Mouse (Mus musculus) liver, embryonic 14.5 days (tissue): ENCODE measurements around the gene Ttbk1. TPM values are rescaled to one million over a fixed set of nuclear protein-coding genes. Genes with fewer than 3 reads are reported as not detected.

Experiments used
- ATAC-seq: fragments of 200-750 bp; cut with Nextera tagmentation; 2 replicates; pipeline ENCODE4 v1.8.0; 2017; ENCODE audit warnings: moderate number of reproducible peaks, mild to moderate bottlenecking, moderate library complexity; ENCODE audit not compliant: insufficient read depth
- DNase-seq, 3 experiments: peaks; one replicate each; pipeline ENCODE4 v3.0.0-alpha.2; 2012 to 2013; ENCODE audit warnings: low read depth in 3 of 3, low spot score in 3 of 3
- H3K27ac ChIP-seq: fragments of 300-500 bp; sonication (generic); 2 replicates; pipeline ENCODE4 v1.5.1; 2014; ENCODE audit warnings: moderate library complexity, mild to moderate bottlenecking, control low read depth, inconsistent platforms
- H3K27me3 ChIP-seq: fragments of 300-500 bp; sonication (generic); 2 replicates; pipeline ENCODE4 v1.6.1; 2014; ENCODE audit warnings: mild to moderate bottlenecking, low read length, moderate library complexity; ENCODE audit not compliant: control insufficient read depth, insufficient read depth
- H3K36me3 ChIP-seq: fragments of 300-500 bp; sonication (generic); replicated peaks from 2 replicates; pipeline ENCODE4 v1.6.1; 2014; ENCODE audit warnings: low read depth; ENCODE audit not compliant: control insufficient read depth, insufficient read depth
- H3K4me1 ChIP-seq, 2 experiments: fragments of 200-500 bp in 1 of 2; fragments of 300-500 bp in 1 of 2; sonication (generic) in 1 of 2; replicated peaks; 2 replicates each; pipeline ENCODE4 v1.6.1; 2012 to 2014; ENCODE audit warnings: antibody characterized with exemption in 1 of 2, inconsistent platforms in 1 of 2, low read length in 1 of 2; ENCODE audit not compliant: control insufficient read depth in 2 of 2, insufficient read depth in 2 of 2
- H3K4me2 ChIP-seq: fragments of 300-500 bp; sonication (generic); 2 replicates; pipeline ENCODE4 v1.6.1; 2014; ENCODE audit warnings: low read depth, mild to moderate bottlenecking, control low read depth, moderate library complexity
- H3K4me3 ChIP-seq, 2 experiments: fragments of 200-500 bp in 1 of 2; fragments of 300-500 bp in 1 of 2; sonication (generic) in 1 of 2; 2 replicates each; pipeline ENCODE4 v1.5.1; 2012 to 2014; ENCODE audit warnings: low read depth in 2 of 2, low read length in 2 of 2, mild to moderate bottlenecking in 2 of 2, control low read depth in 1 of 2, inconsistent platforms in 1 of 2, moderate library complexity in 1 of 2; ENCODE audit not compliant: insufficient read depth in 1 of 2
- H3K9ac ChIP-seq: fragments of 300-500 bp; sonication (generic); replicated peaks from 2 replicates; pipeline ENCODE4 v1.6.1; 2014; ENCODE audit warnings: mild to moderate bottlenecking, control low read depth, moderate library complexity
- H3K9me3 ChIP-seq: fragments of 300-500 bp; sonication (generic); 2 replicates; pipeline ENCODE4 v1.6.1; 2016; ENCODE audit warnings: low read length, mixed read lengths; ENCODE audit not compliant: control insufficient read depth
- CTCF ChIP-seq: IDR thresholded peaks from 2 replicates; pipeline ENCODE4 v1.5.1; 2016; ENCODE audit warnings: antibody characterized with exemption, low read depth, control low read depth
- EP300 ChIP-seq: IDR thresholded peaks from 2 replicates; pipeline ENCODE4 v1.6.1; 2016; ENCODE audit warnings: antibody characterized with exemption, low read depth
- WGBS: fragments of 180-500 bp; shearing (Covaris S2); extraction: QIAGEN DNeasy Blood & Tissue Kit; methylation state at CpG from one replicate; pipeline ENCODE4 v1.1.7; 2014; ENCODE audit not compliant: insufficient replicate concordance; 5-methylcytosine and 5-hydroxymethylcytosine counted together
- polyA plus RNA-seq, 2 experiments: library from polyadenylated mRNA; depleted of rRNA in 1 of 2; stranded (reverse) in 1 of 2; unstranded in 1 of 2; fragments of >200 nt; fragmentation: Nextera tagmentation in 1 of 2; extraction: Ambion mirVana in 1 of 2; gene quantifications; 2 replicates each; pipeline versions ENCODE4 v1.2.1 to v1.2.3; 2012 to 2014

Gene Ttbk1
- polyA plus RNA-seq, 2 experiments, result 0.02 TPM; not detected in 1

DNA sequence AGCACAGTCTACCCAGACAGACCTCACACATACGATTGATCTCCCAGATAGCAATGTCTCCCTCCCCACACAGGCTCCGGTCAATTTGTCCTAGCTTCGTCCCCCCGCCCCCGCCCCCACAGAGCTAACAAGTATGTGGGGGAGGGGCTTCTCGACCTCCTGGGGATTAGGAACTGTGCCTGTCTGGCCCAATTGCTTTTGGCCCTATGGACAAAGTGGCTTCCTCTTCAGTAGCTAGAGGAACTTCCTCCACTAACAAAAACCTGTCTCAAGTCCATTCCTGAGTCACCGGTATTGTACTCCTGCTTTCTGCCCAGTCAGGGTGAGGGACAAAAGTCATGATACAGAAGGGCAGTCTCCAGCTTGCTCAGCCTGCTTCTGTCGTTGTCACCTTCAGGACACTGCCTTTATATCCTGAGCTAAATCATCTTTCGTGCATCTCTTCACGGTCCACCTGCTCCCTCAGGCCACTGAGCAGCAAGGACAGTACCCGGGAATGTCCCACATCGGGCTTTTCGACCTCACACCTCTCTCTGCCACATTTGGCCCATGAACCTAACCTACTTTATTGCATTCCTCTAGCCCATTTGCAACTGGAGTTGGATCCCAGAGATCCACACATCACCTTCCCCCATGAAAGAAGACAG lies 34.0 kb downstream of the Ttbk1 start:
- peaks cover 0 to 5% of the 10 kb centered on the region in 2 experiments; a peak in 1 of 4 replicates for H3K4me1 ChIP-seq
- no peak overlapping the region for H3K27ac ChIP-seq
- DNase-seq (no peak), ATAC-seq (no peak)
- no peak overlapping the region for H3K9ac ChIP-seq
- H3K4me2 ChIP-seq, result no peak overlapping the region
- WGBS, result 6% methylated on average over 13 of the region's 13 CpGs
- no peaks in the 10 kb centered on the region for H3K36me3 ChIP-seq
- H3K27me3 ChIP-seq, result peaks cover 41% of the 10 kb centered on the region
- TF ChIP-seq EP300 (no peak), CTCF (no peak)
- H3K9me3 ChIP-seq, result no peaks in the 10 kb centered on the region
- H3K4me3 ChIP-seq, result no peak overlapping the region

DNA sequence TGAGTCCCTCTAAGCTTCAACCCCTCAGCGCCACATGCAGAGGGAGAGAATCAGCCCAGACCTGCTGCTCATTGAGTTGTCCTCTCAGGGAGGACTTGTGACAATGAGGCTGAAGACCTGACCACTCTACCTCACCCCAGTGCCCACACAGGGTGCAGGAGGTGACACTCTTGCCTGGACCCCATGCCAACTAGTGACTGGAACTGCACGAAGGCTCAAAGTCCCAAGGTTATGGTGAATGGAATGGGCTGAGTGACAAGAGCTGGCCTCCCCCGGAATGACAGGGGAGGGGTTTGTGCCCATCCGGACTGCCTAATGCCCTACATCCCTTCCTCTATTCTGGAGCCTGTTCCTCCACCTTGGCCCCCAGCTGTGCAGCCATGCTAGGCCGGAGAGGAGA lies 34.8 kb downstream of the Ttbk1 start:
- 0 out of 4 replicates have a peak, but pooled peaks cover 0 to 3% of the 10 kb centered on the region in 2 experiments for H3K4me1 ChIP-seq
- no peak overlapping the region for H3K27ac ChIP-seq
- no peak overlapping the region for H3K4me3 ChIP-seq
- TF ChIP-seq EP300 (no peak), CTCF (no peak)
- H3K27me3 ChIP-seq, result peaks cover 41% of the 10 kb centered on the region
- no peaks in the 10 kb centered on the region for H3K36me3 ChIP-seq
- H3K9me3 ChIP-seq, result no peaks in the 10 kb centered on the region
- DNase-seq (no peak), ATAC-seq (no peak)
- H3K4me2 ChIP-seq, result no peak overlapping the region
- no peak overlapping the region for H3K9ac ChIP-seq
- WGBS, result 29% methylated on average over 5 of the region's 5 CpGs

DNA sequence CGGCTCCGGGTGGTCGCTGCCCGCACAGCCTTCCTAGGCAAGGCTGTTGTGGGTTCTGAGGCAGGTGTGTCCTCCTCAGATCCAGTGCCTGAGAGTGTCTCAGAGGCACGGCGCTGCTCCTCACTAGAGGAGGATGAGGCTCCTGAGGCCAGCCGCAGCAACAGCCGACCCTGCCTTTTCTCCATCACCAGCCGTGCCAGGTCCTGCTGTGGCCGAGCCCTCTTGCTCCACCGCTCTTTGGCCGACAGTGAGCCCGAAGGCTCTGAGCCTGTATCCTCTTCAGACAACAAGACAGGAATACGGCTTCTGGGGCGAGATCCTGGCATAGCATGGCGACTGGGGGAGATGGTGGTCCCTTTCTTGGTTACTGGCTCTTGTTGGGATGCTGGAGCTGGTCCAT lies 41.2 kb downstream of the Ttbk1 start:
- H3K4me1 ChIP-seq, result no peaks in the 10 kb centered on the region
- H3K27ac ChIP-seq, result no peak overlapping the region
- peaks cover 22% of the 10 kb centered on the region for H3K27me3 ChIP-seq
- TF ChIP-seq EP300, result no peak
- no peak for TF ChIP-seq CTCF
- no peak overlapping the region for H3K4me2 ChIP-seq
- no peak for ATAC-seq
- 73% methylated on average over 16 of the region's 16 CpGs for WGBS
- DNase-seq, result no peak
- no peaks in the 10 kb centered on the region for H3K9me3 ChIP-seq
- H3K36me3 ChIP-seq, result no peaks in the 10 kb centered on the region
- no peak overlapping the region for H3K4me3 ChIP-seq
- H3K9ac ChIP-seq, result no peak overlapping the region

DNA sequence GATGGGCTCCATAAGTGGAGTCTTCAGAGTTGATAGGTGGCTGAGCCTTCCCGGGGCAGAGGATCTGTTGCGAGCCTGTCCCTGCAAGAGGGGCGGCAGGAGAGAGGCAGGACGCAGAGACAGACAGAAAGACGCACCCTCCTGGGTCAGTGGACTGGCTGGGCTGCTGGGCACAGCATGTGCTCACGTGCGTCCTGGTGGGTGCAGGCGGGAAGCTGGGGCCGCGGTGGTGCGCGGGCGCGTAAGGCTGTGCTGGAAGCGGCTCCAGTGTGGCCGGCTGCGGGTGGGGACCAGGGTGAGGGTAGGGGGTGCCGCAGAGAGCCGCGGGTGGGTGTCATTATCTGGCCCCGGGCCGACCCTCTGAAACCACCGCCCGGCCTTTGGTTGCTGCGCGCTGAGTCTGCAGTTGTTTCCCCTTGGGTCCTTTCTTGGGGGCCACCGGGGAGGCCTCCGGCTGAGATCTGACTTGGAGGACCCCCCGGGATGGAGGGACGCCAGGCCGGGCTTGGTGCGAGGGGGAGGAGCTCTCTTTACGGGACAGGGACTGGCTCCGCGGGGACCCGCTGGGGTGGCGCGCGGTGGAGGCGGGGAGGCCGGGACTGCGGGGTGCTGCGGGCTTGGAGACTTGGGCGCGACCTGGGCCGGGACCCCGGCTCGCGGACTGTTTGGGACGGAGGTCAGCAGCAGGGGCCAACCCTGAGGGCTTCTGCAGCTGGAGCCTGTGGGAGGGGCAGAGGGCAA lies 42.5 kb downstream of the Ttbk1 start:
- no peaks in the 10 kb centered on the region for H3K36me3 ChIP-seq
- TF ChIP-seq EP300 (no peak), CTCF (no peak)
- no peak overlapping the region for H3K27ac ChIP-seq
- H3K4me3 ChIP-seq, result no peak overlapping the region
- DNase-seq (no peak), ATAC-seq (no peak)
- no peaks in the 10 kb centered on the region for H3K9me3 ChIP-seq
- H3K27me3 ChIP-seq, result peaks cover 22% of the 10 kb centered on the region
- H3K4me1 ChIP-seq, result no peaks in the 10 kb centered on the region
- WGBS, result 8% methylated on average over 50 of the region's 50 CpGs
- H3K4me2 ChIP-seq, result no peak overlapping the region
- no peak overlapping the region for H3K9ac ChIP-seq

DNA sequence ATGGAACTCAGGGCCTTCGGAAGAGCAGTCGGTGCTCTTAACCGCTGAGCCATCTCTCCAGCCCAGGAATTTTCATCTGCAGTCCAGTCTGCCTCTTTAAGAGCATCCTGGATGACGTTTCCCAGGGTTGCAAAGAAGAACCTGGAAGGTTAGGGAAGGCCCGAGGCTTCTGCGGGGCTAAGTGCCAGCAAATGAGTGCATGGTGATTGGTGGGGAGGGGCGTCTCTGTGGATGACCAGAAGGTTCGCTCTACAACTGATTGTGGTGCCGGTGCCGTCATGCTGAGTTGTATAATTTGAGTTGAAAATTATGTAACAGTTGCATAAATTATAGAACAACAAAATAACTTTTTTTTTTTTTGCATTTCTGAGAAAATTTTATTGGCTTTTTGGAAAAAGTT lies 48.3 kb downstream of the Ttbk1 start:
- WGBS, result 72% methylated on average over 10 of the region's 10 CpGs

More for the DNA sequence above, 48.3 kb downstream of the Ttbk1 start:
- ATAC-seq (no peak), DNase-seq (no peak)
- H3K36me3 ChIP-seq, result no peaks in the 10 kb centered on the region
- no peak overlapping the region for H3K4me3 ChIP-seq
- H3K9me3 ChIP-seq, result no peaks in the 10 kb centered on the region
- no peak overlapping the region for H3K9ac ChIP-seq
- TF ChIP-seq EP300, result no peak
- TF ChIP-seq CTCF, result no peak
- H3K27ac ChIP-seq, result no peak overlapping the region
- no peak overlapping the region for H3K4me2 ChIP-seq
- no peaks in the 10 kb centered on the region for H3K4me1 ChIP-seq
- peaks cover 10% of the 10 kb centered on the region for H3K27me3 ChIP-seq
